Mouse (Mus musculus) layer of hippocampus, postnatal 36 days (tissue): ENCODE data around the gene Gm16440. TPM values are rescaled to one million over a fixed set of nuclear protein-coding genes. Genes with fewer than 3 reads are reported as not detected.
A peak's percentile ranks its signal among the peaks of the same experiment; 100 is the strongest.
"Not testable (repeated sequence)": the region's sequence is repeated elsewhere in the genome, so short reads cannot be mapped to it uniquely, and the experiment has no call there.

ENCODE experiments used
- DNase-seq, 2 experiments: peaks; one replicate each; pipeline ENCODE4 v3.0.0; 2022
- total RNA-seq, 2 experiments: library from RNA; stranded (reverse); gene quantifications; 2 replicates each; pipeline ENCODE4 v1.2.3; 2021

Gm16440 gene
- total RNA-seq, result not detected

DNA sequence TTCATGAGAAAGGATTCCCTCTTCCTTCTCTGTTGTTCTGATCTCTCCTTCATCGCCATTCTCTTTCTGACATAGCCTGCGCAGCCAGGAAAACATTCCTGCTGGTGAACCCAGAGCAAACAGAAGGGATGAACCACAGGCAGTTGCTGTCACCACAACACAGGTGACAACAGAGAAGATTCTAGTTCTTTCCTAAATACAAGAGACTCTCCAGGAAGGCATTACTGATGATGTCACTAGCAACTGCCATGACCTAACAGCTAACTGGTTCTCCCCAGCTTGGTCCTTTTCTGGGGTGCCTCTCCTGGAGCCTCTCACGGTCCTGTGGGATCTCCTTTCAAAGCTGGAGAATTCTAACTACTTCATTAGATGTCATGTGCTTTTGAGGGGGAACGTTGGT, at the start of gene Gm16440:
Gene Gm16440 (minus strand): TSS at position 101 of the 400 bp plus-strand sequence.
- not testable (repeated sequence) for DNase-seq

GRCm38 (mm10) chr14:6426766-6427165, 36.6 kb upstream of the Gm16440 start:
- peak in 1 of 2 experiments; percentile 13 for DNase-seq

- DNase-seq, result not testable (repeated sequence)
These were observed 36.2 kb upstream of the Gm16440 start for GRCm38 (mm10) chr14:6426353-6426752.

DNA sequence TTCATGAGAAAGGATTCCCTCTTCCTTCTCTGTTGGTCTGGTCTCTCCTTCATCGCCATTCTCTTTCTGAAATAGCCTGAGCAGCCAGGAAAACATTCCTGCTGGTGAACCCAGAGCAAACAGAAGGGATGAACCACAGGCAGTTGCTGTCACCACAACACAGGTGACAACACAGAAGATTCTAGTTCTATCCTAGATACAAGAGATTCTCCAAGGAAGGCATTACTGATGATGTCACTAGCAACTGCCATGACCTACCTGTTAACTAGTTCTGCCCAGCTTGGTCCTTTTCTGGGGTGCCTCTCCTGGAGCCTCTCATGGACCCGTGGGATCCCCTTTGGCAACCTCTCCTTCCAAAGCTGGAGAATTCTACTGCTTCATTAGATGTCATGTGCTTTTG, 22.3 kb upstream of the Gm16440 start, which contains the start of gene Gm3591:
Gene Gm3591 (minus strand): TSS at position 101 of the 400 bp plus-strand sequence.
- not testable (repeated sequence) for DNase-seq

DNA sequence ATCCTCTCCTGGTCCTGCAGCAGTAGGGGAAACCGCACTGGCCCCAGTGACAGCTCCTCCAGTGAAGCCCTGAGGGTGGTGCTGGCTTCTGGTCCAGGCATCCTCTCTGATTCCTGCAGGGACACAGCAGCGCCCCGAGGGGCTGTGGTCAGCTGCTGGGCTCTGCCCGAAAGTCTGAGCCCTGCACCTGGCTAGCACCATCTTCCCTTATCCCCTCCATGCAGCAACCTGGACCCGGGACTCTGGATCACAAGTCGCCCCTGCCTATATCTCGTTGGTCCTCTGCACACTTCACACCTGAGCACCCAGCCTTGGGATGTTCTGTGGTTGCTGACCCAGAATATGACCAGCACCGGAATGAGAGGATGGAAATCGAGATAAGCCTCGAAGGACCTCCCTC, 46.5 kb downstream of the Gm16440 start, which contains the start of gene Gm3618:
Gene Gm3618 (minus strand): TSS at position 101 of the 400 bp plus-strand sequence.
- not testable (repeated sequence) for DNase-seq

Other genes starting within 250 kb of the Gm16440 start
- 1 to 10 TPM in 1 of 2 experiments, under 1 TPM in 1; 0.94 to 1.1 TPM for gene Gm21560, start 171.0 kb downstream of the Gm16440 start, total RNA-seq
- gene Gm3411, start 103.1 kb downstream of the Gm16440 start, total RNA-seq, result 1 to 10 TPM; 2.1 to 2.8 TPM
- not detected for gene Gm21103, start 85.5 kb downstream of the Gm16440 start, total RNA-seq
- gene Gm3618, start 46.6 kb downstream of the Gm16440 start, total RNA-seq, result not detected
- gene Gm3591, start 22.2 kb upstream of the Gm16440 start, total RNA-seq, result under 1 TPM in 1 of 2 experiments, not detected in 1; 0.95 TPM
- not detected for gene Gm3594, start 54.3 kb upstream of the Gm16440 start, total RNA-seq
- not detected for gene Gm8356, start 147.0 kb upstream of the Gm16440 start, total RNA-seq
- gene Gm3629, start 200.3 kb upstream of the Gm16440 start, total RNA-seq, result 1 to 10 TPM; 1.0 to 1.3 TPM
- gene Gm3460, start 232.1 kb upstream of the Gm16440 start, total RNA-seq, result not detected